10 mouse cellular contexts compared by ENCODE assay signal in the genomic region with DNA sequence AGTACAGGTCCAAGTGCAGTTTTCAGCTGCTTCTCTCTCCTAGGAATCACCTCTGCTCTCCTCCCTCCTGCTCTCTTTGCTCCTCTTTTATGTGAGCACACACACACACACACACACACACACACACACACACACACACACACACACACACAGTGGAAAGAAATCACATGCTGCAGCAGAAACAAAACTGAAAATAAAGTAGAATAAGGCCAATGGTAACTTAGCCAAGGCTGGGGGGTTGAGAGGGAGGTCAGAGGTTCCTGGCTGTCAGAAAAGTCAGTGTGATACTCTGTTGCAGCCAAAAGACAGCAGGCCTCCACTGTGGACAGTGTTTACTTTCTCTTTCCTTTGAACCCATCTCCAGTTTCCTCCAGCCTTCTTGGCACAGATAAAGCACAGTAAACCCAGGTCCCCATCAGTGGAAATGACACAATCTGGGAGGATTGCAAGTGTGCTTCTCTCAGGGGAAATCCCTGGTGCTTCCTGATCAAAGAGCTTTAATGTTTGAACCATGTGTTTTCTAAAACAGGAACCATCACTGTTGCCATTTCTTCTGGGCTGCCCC. TPM values are rescaled to one million over a fixed set of nuclear protein-coding genes. Genes with fewer than 3 reads are reported as not detected.
DNase-seq lines count a peak whose midpoint lies in the region; ATAC-seq and TF ChIP-seq lines count a peak whose summit lies in the region.
"Not testable (repeated sequence)": the region's sequence is repeated elsewhere in the genome, so short reads cannot be mapped to it uniquely, and the experiment has no call there.
"Had no signal": no experiment of that assay in that cellular context is flagged by ENCODE, and none has a peak within 500 bp of the region (broad histone marks: within the 10 kb centered on the region; RNA-seq: fewer than 3 reads in every experiment).

Gene Gbp10 (minus strand): TSS at position 51 of the 565 bp plus-strand sequence.

- H3K9ac ChIP-seq in heart, embryonic 14.5 days (ENCODE audit: low read length); lung, postnatal 0 days (replicated peaks; ENCODE audit: low read depth): not testable (repeated sequence)

- peak; percentile 21; the same call in 1 of the 2 replicates for ATAC-seq in heart, embryonic 14.5 days (ENCODE audit: insufficient number of reproducible peaks, insufficient read depth, low FRiP score, low read depth)
- ATAC-seq in lung, postnatal 0 days: peak; percentile 95

- not testable (repeated sequence) for H3K36me3 ChIP-seq in heart, embryonic 14.5 days (ENCODE audit: control insufficient read depth, insufficient read depth, low read length); lung, postnatal 0 days (ENCODE audit: insufficient read depth, low read length)

- TF ChIP-seq CTCF in lung, postnatal 0 days (IDR thresholded peaks at IDR 0.05): not testable (repeated sequence)

- DNase-seq in adrenal gland, adult 2 months: peak; percentile 23
- DNase-seq in embryo, embryonic 10.5 days (ENCODE audit: low spot score): peak; percentile 13
- peak; percentile 4 for DNase-seq in kidney, adult 18-20 months
- peak; percentile 3 for DNase-seq in liver
- peak; percentile 62 for DNase-seq in lung, postnatal 0 days (ENCODE audit: low spot score)
- peak; percentile 52 for DNase-seq in skeletal muscle tissue, adult 2 months (ENCODE audit: low read depth, low spot score)

- H3K9me3 ChIP-seq in heart, embryonic 14.5 days (ENCODE audit: control insufficient read depth, low read length); lung, postnatal 0 days (ENCODE audit: low read length): not testable (repeated sequence)

- H3K4me3 ChIP-seq in heart, embryonic 14.5 days (ENCODE audit: control insufficient read depth in 1 of 2, insufficient read depth in 1 of 2, low read depth in 1 of 2, low read length in 2 of 2); lung, postnatal 0 days (ENCODE audit: low read depth, low read length): not testable (repeated sequence)

- not testable (repeated sequence) for H3K4me1 ChIP-seq in heart, embryonic 14.5 days (ENCODE audit: control insufficient read depth in 2 of 2, insufficient read depth in 2 of 2, low read length in 2 of 2); lung, postnatal 0 days (ENCODE audit: insufficient read depth, low read depth, low read length)

- H3K27me3 ChIP-seq in heart, embryonic 14.5 days (ENCODE audit: control insufficient read depth, insufficient read depth, low read length); lung, postnatal 0 days (replicated peaks; ENCODE audit: insufficient read depth, low read length): not testable (repeated sequence)

- TF ChIP-seq EP300 in lung, postnatal 0 days (IDR thresholded peaks at IDR 0.05): not testable (repeated sequence)

- H3K4me2 ChIP-seq in heart, embryonic 14.5 days (ENCODE audit: low read length); lung, postnatal 0 days (replicated peaks; ENCODE audit: low read depth, low read length): not testable (repeated sequence)

- H3K27ac ChIP-seq in heart, embryonic 14.5 days (replicated peaks in 1 of 2; ENCODE audit: control insufficient read depth in 1 of 2, insufficient read depth in 1 of 2, low read depth in 2 of 2, low read length in 2 of 2); lung, postnatal 0 days (ENCODE audit: low read length): not testable (repeated sequence)

RNA-seq across cellular contexts. Expression of gene Gbp10, which starts in this region (rescaled TPM):
- total RNA-seq in adrenal gland, adult 2 months (2021): 1 to 10 TPM in 1 of 2 experiments, under 1 TPM in 1; 0.17 to 1.8 TPM
- polyA plus RNA-seq in adrenal gland, adult 2 months (2012; rRNA removed): 0.20 and 0.51 TPM in 2 replicates
- not detected in 2 replicates for polyA plus RNA-seq in heart, embryonic 14.5 days (2014; fragmentation: Nextera tagmentation; extraction: Ambion mirVana)
- polyA plus RNA-seq in lung, postnatal 0 days (2015; fragmentation: Nextera tagmentation; extraction: Ambion mirVana): 0.55 TPM in 1 of 2 replicates, not detected in the other
- total RNA-seq: layer of hippocampus, postnatal 14 days had no signal
- polyA plus RNA-seq: intestine, embryonic 14.5 days; limb, embryonic 11.5 days had no signal

Comparison
In these comparisons a context has a peak if more than half of its experiments do, and no peak if none do; other contexts are left out.
1. Peak in ATAC-seq in heart, embryonic 14.5 days; RNA of the gene not detected or under 1 TPM.
2. Peak in DNase-seq and ATAC-seq in lung, postnatal 0 days; RNA of the gene not detected or under 1 TPM.
3. DNase-seq: peak in every context shown above with its lines; median percentile 62 in lung, postnatal 0 days; 52 in skeletal muscle tissue, adult 2 months; 23 in adrenal gland, adult 2 months; 13 in embryo, embryonic 10.5 days; 4 in kidney, adult 18-20 months; 3 in liver.